Comparison of ENCODE assay signal across 19 mouse cellular contexts in genomic region chr8:91383811-91384210, GRCm38 (mm10).
DNase-seq lines count a peak whose midpoint lies in the region; ATAC-seq and TF ChIP-seq lines count a peak whose summit lies in the region.
"Had no signal": no experiment of that assay in that cellular context is flagged by ENCODE, and none has a peak within 500 bp of the region (broad histone marks: within the 10 kb centered on the region; RNA-seq: fewer than 3 reads in every experiment).

No protein-coding gene starts in this region.

- no peaks in the 10 kb centered on the region for H3K9me3 ChIP-seq in hindbrain, embryonic 10.5 days
- H3K9me3 ChIP-seq in hindbrain, embryonic 16.5 days (ENCODE audit: control insufficient read depth, low read length) = no peaks in the 10 kb centered on the region
- H3K9me3 ChIP-seq in lung, postnatal 0 days (ENCODE audit: low read length) = no peaks in the 10 kb centered on the region
- no peaks in the 10 kb centered on the region for H3K9me3 ChIP-seq in embryonic facial prominence, embryonic 12.5 days
- H3K9me3 ChIP-seq in forebrain, postnatal 0 days (ENCODE audit: low read length) = no peaks in the 10 kb centered on the region
- H3K9me3 ChIP-seq: G1E; limb, embryonic 12.5 days had no signal

- H3K9ac ChIP-seq in hindbrain, embryonic 16.5 days (ENCODE audit: low read depth, low read length) = no peak overlapping the region
- no peak overlapping the region for H3K9ac ChIP-seq in lung, postnatal 0 days (replicated peaks; ENCODE audit: low read depth)
- H3K9ac ChIP-seq in embryonic facial prominence, embryonic 12.5 days = no peak overlapping the region
- H3K9ac ChIP-seq in forebrain, postnatal 0 days = no peak overlapping the region
- H3K9ac ChIP-seq: limb, embryonic 12.5 days had no signal

- 0 out of 2 replicates have a peak, but pooled peaks cover 5% of the 10 kb centered on the region for H3K27me3 ChIP-seq in hindbrain, embryonic 10.5 days (ENCODE audit: insufficient read depth, poor library complexity, severe bottlenecking)
- no peaks in the 10 kb centered on the region for H3K27me3 ChIP-seq in hindbrain, embryonic 16.5 days (replicated peaks; ENCODE audit: control insufficient read depth, insufficient read depth, low read length)
- no peaks in the 10 kb centered on the region for H3K27me3 ChIP-seq in lung, postnatal 0 days (replicated peaks; ENCODE audit: insufficient read depth, low read length)
- no peaks in the 10 kb centered on the region; the same call in 1 of the 2 replicates for H3K27me3 ChIP-seq in embryonic facial prominence, embryonic 12.5 days
- no peaks in the 10 kb centered on the region for H3K27me3 ChIP-seq in forebrain, postnatal 0 days (ENCODE audit: insufficient read depth, low read length)

- no peak for TF ChIP-seq EP300 in lung, postnatal 0 days (IDR thresholded peaks at IDR 0.05)

- no peak for TF ChIP-seq CTCF in lung, postnatal 0 days (IDR thresholded peaks at IDR 0.05)
- no peak for TF ChIP-seq CTCF in forebrain, postnatal 0 days (IDR thresholded peaks at IDR 0.05; ENCODE audit: low read depth)

- WGBS in hindbrain, embryonic 10.5 days = 54% methylated on average over 11 of the region's 11 CpGs
- WGBS in hindbrain, embryonic 16.5 days = 33% methylated on average over 11 of the region's 11 CpGs
- WGBS in lung, postnatal 0 days = 70% methylated on average over 11 of the region's 11 CpGs
- WGBS in embryonic facial prominence, embryonic 12.5 days = 28% methylated on average over 11 of the region's 11 CpGs
- 22% methylated on average over 11 of the region's 11 CpGs for WGBS in forebrain, postnatal 0 days

- H3K4me3 ChIP-seq in hindbrain, embryonic 10.5 days = no peak overlapping the region
- H3K4me3 ChIP-seq in hindbrain, embryonic 16.5 days (ENCODE audit: low read length) = no peak overlapping the region
- no peak overlapping the region for H3K4me3 ChIP-seq in lung, postnatal 0 days (ENCODE audit: low read depth, low read length)
- H3K4me3 ChIP-seq in embryonic facial prominence, embryonic 12.5 days = no peak overlapping the region
- no peak overlapping the region for H3K4me3 ChIP-seq in forebrain, postnatal 0 days (ENCODE audit: low read depth, low read length)
- H3K4me3 ChIP-seq: limb, embryonic 12.5 days had no signal

- H3K36me3 ChIP-seq in hindbrain, embryonic 10.5 days = no peaks in the 10 kb centered on the region
- no peaks in the 10 kb centered on the region for H3K36me3 ChIP-seq in hindbrain, embryonic 16.5 days (ENCODE audit: control insufficient read depth, insufficient read depth, low read length)
- no peaks in the 10 kb centered on the region for H3K36me3 ChIP-seq in lung, postnatal 0 days (ENCODE audit: insufficient read depth, low read length)
- H3K36me3 ChIP-seq in embryonic facial prominence, embryonic 12.5 days = no peaks in the 10 kb centered on the region
- H3K36me3 ChIP-seq in forebrain, postnatal 0 days (ENCODE audit: insufficient read depth) = no peaks in the 10 kb centered on the region
- H3K36me3 ChIP-seq: limb, embryonic 12.5 days had no signal

- peak overlapping the region; percentile 53 for H3K27ac ChIP-seq in hindbrain, embryonic 10.5 days
- H3K27ac ChIP-seq in hindbrain, embryonic 16.5 days (ENCODE audit: low read depth, low read length) = no peak overlapping the region
- 0 out of 2 replicates have a peak overlapping the region, but pooled peaks have one; percentile 0 for H3K27ac ChIP-seq in lung, postnatal 0 days (ENCODE audit: low read length)
- no peak overlapping the region; the same call in 1 of the 2 replicates for H3K27ac ChIP-seq in embryonic facial prominence, embryonic 12.5 days
- no peak overlapping the region for H3K27ac ChIP-seq in forebrain, postnatal 0 days (ENCODE audit: low read depth, low read length)
- H3K27ac ChIP-seq: limb, embryonic 12.5 days; macrophage had no signal

- H3K4me2 ChIP-seq in hindbrain, embryonic 16.5 days (ENCODE audit: low read length) = no peak overlapping the region
- H3K4me2 ChIP-seq in lung, postnatal 0 days (replicated peaks; ENCODE audit: low read depth, low read length) = no peak overlapping the region
- 0 out of 2 replicates have a peak overlapping the region, but pooled peaks have one; percentile 12 for H3K4me2 ChIP-seq in embryonic facial prominence, embryonic 12.5 days (replicated peaks)
- H3K4me2 ChIP-seq in forebrain, postnatal 0 days (ENCODE audit: low read depth) = no peak overlapping the region
- H3K4me2 ChIP-seq: limb, embryonic 12.5 days had no signal

- no peak for ATAC-seq in hindbrain, embryonic 16.5 days
- no peak for ATAC-seq in lung, postnatal 0 days
- no peak for ATAC-seq in embryonic facial prominence, embryonic 12.5 days (ENCODE audit: insufficient number of reproducible peaks, insufficient read depth, low FRiP score, low TSS enrichment)
- peak; percentile 29; the same call in 1 of the 2 replicates for ATAC-seq in forebrain, postnatal 0 days
- ATAC-seq: intestine, embryonic 16.5 days had no signal

- peaks cover 52% of the 10 kb centered on the region for H3K4me1 ChIP-seq in hindbrain, embryonic 10.5 days (replicated peaks)
- H3K4me1 ChIP-seq in hindbrain, embryonic 16.5 days (ENCODE audit: control insufficient read depth, insufficient read depth, low read depth, low read length) = peaks cover 20% of the 10 kb centered on the region
- peaks cover 6% of the 10 kb centered on the region; the same call in 1 of the 2 replicates for H3K4me1 ChIP-seq in lung, postnatal 0 days (ENCODE audit: insufficient read depth, low read depth, low read length)
- peaks cover 46% of the 10 kb centered on the region for H3K4me1 ChIP-seq in embryonic facial prominence, embryonic 12.5 days
- no peaks in the 10 kb centered on the region for H3K4me1 ChIP-seq in forebrain, postnatal 0 days (ENCODE audit: insufficient read depth)

- DNase-seq in hindbrain, embryonic 10.5 days (ENCODE audit: low spot score) = no peak
- no peak for DNase-seq in lung, postnatal 0 days (ENCODE audit: low spot score)
- no peak for DNase-seq in lung, adult 18-20 months
- peak; percentile 31 for DNase-seq in forebrain, postnatal 0 days
- no peak for DNase-seq in testis, postnatal 14 days (ENCODE audit: low spot score)
- DNase-seq in left cerebral cortex, adult 18-20 months (ENCODE audit: low spot score in 2 of 2) = no peak
- DNase-seq: adrenal gland, postnatal 14 days; B cell, adult 2 months; cerebellum, postnatal 14 days; heart, postnatal 14 days; kidney, postnatal 36 days; layer of hippocampus, postnatal 36 days; thymus, postnatal 14 days had no signal

Comparison
In these comparisons a context has a peak if more than half of its experiments do, and no peak if none do; other contexts are left out.
1. H3K27ac ChIP-seq: peak in hindbrain, embryonic 10.5 days (single experiment) and lung, postnatal 0 days (single experiment); none in hindbrain, embryonic 16.5 days (single experiment), embryonic facial prominence, embryonic 12.5 days (single experiment) and forebrain, postnatal 0 days (single experiment).